Mouse (Mus musculus) neural tube, embryonic 14.5 days (tissue): Measurements from ENCODE around the gene Tardbp. TPM values are rescaled to one million over a fixed set of nuclear protein-coding genes. Genes with fewer than 3 reads are reported as not detected.

ENCODE experiments used
- ATAC-seq: fragments of 200-750 bp; cut with Nextera tagmentation; 2 replicates; pipeline ENCODE4 v1.8.0; 2017; ENCODE audit warnings: low read depth, mild to moderate bottlenecking, moderate TSS enrichment, moderate library complexity
- H3K27ac ChIP-seq: fragments of 300-500 bp; sonication (generic); 2 replicates; pipeline ENCODE4 v1.5.1; 2014; ENCODE audit warnings: low read depth, mild to moderate bottlenecking, control low read depth, low read length, moderate library complexity, mixed read lengths
- H3K27me3 ChIP-seq: fragments of 300-500 bp; sonication (generic); 2 replicates; pipeline ENCODE4 v1.6.1; 2014; ENCODE audit warnings: low read length; ENCODE audit not compliant: control insufficient read depth, insufficient read depth
- H3K36me3 ChIP-seq: fragments of 300-500 bp; sonication (generic); 2 replicates; pipeline ENCODE4 v1.6.1; 2014; ENCODE audit warnings: low read length, mixed read lengths; ENCODE audit not compliant: control insufficient read depth, insufficient read depth
- H3K4me1 ChIP-seq: fragments of 300-500 bp; sonication (generic); 2 replicates; pipeline ENCODE4 v1.6.1; 2014; ENCODE audit warnings: low read length; ENCODE audit not compliant: control insufficient read depth, insufficient read depth
- H3K4me2 ChIP-seq: fragments of 300-500 bp; sonication (generic); 2 replicates; pipeline ENCODE4 v1.6.1; 2014; ENCODE audit warnings: mild to moderate bottlenecking, low read depth, low read length, control low read depth
- H3K4me3 ChIP-seq: fragments of 300-500 bp; sonication (generic); 2 replicates; pipeline ENCODE4 v1.5.1; 2014; ENCODE audit warnings: low read depth, low read length, control low read depth, mixed read lengths
- H3K9ac ChIP-seq: fragments of 300-500 bp; sonication (generic); replicated peaks from 2 replicates; pipeline ENCODE4 v1.6.1; 2014; ENCODE audit warnings: low read depth, mild to moderate bottlenecking, control low read depth, low read length, mixed read lengths
- H3K9me3 ChIP-seq: fragments of 300-500 bp; sonication (generic); 2 replicates; pipeline ENCODE4 v1.6.1; 2016; ENCODE audit warnings: low read length; ENCODE audit not compliant: control insufficient read depth
- WGBS: fragments of 180-500 bp; shearing (Covaris S2); extraction: QIAGEN DNeasy Blood & Tissue Kit; methylation state at CpG from one replicate; pipeline ENCODE4 v1.1.7; 2014; 5-methylcytosine and 5-hydroxymethylcytosine counted together
- polyA plus RNA-seq: library from polyadenylated mRNA; unstranded; fragments of >200 nt; fragmentation: Nextera tagmentation; extraction: Ambion mirVana; gene quantifications from 2 replicates; pipeline ENCODE4 v1.2.1, GENCODE M21; 2014

Tardbp gene
- polyA plus RNA-seq, 1 experiment from 2014 or later = 78.3 TPM

- no peaks in the 10 kb centered on the region for H3K9me3 ChIP-seq
- H3K27ac ChIP-seq = no peak overlapping the region
- no peak overlapping the region for H3K4me3 ChIP-seq
- H3K36me3 ChIP-seq = peaks cover 69% of the 10 kb centered on the region
- H3K9ac ChIP-seq = no peak overlapping the region
- no peak for ATAC-seq
- H3K4me1 ChIP-seq = no peaks in the 10 kb centered on the region
- H3K4me2 ChIP-seq = no peak overlapping the region
- 95% methylated on average over 17 of the region's 17 CpGs for WGBS
- H3K27me3 ChIP-seq = no peaks in the 10 kb centered on the region
These were observed 64.1 kb downstream of the Tardbp start for GRCm38 (mm10) chr4:148562676-148563075.

Other genes starting within 250 kb of the Tardbp start
- gene Ubiad1, start 182.2 kb downstream of the Tardbp start, polyA plus RNA-seq = 13.3 and 13.4 TPM in 2 replicates
- 33.0 and 33.7 TPM in 2 replicates for gene Mtor, start 178.4 kb downstream of the Tardbp start, polyA plus RNA-seq
- gene Angptl7, start 126.6 kb downstream of the Tardbp start, polyA plus RNA-seq = 0.24 and 0.44 TPM in 2 replicates
- gene Exosc10, start 68.6 kb downstream of the Tardbp start, polyA plus RNA-seq = 89.1 and 97.9 TPM in 2 replicates
- gene Srm, start 35.5 kb downstream of the Tardbp start, polyA plus RNA-seq = 186 and 189 TPM in 2 replicates
- gene Masp2, start 24.5 kb downstream of the Tardbp start, polyA plus RNA-seq = 0.64 and 1.8 TPM in 2 replicates
- not detected in 2 replicates for gene Gm572, start 16.3 kb upstream of the Tardbp start, polyA plus RNA-seq
- gene Casz1, start 177.4 kb upstream of the Tardbp start, polyA plus RNA-seq = 13.6 and 16.1 TPM in 2 replicates